8 mouse cellular contexts compared by ENCODE assay signal in genomic region chr11:86592993-86593392, GRCm38 (mm10). TPM values are rescaled to one million over a fixed set of nuclear protein-coding genes. Genes with fewer than 3 reads are reported as not detected.
DNase-seq lines count a peak whose midpoint lies in the region; ATAC-seq and TF ChIP-seq lines count a peak whose summit lies in the region.

No protein-coding gene starts in this region.

- intact Hi-C loops in gastrocnemius, adult 2 months (cut with DNase I) = no loop called here

- WGBS in neural tube, embryonic 15.5 days = 21% methylated on average over 3 of the region's 3 CpGs
- WGBS in intestine, embryonic 14.5 days = 30% methylated on average over 3 of the region's 3 CpGs
- WGBS in stomach, embryonic 15.5 days = 17% methylated on average over 3 of the region's 3 CpGs

- no peak overlapping the region for H3K4me2 ChIP-seq in neural tube, embryonic 15.5 days
- H3K4me2 ChIP-seq in intestine, embryonic 14.5 days (ENCODE audit: low read length) = no peak overlapping the region
- H3K4me2 ChIP-seq in stomach, embryonic 15.5 days = no peak overlapping the region

- H3K9me3 ChIP-seq in neural tube, embryonic 15.5 days (replicated peaks) = no peaks in the 10 kb centered on the region
- H3K9me3 ChIP-seq in intestine, embryonic 14.5 days (ENCODE audit: control insufficient read depth, low read length) = no peaks in the 10 kb centered on the region
- H3K9me3 ChIP-seq in stomach, embryonic 15.5 days = no peaks in the 10 kb centered on the region

- TF ChIP-seq CTCF in gastrocnemius, adult 2 months (IDR thresholded peaks at IDR 0.05) = no peak

- peak overlapping the region; percentile 29 for H3K27ac ChIP-seq in gastrocnemius, adult 2 months
- H3K27ac ChIP-seq in neural tube, embryonic 15.5 days (replicated peaks) = peak overlapping the region; percentile 25; the same call in 1 of the 2 replicates
- H3K27ac ChIP-seq in intestine, embryonic 14.5 days (ENCODE audit: low read depth) = no peak overlapping the region
- H3K27ac ChIP-seq in stomach, embryonic 15.5 days = peak overlapping the region; percentile 45; the same call in 1 of the 2 replicates

- no peak overlapping the region for H3K9ac ChIP-seq in neural tube, embryonic 15.5 days (replicated peaks)
- H3K9ac ChIP-seq in intestine, embryonic 14.5 days (ENCODE audit: low read length) = no peak overlapping the region
- H3K9ac ChIP-seq in stomach, embryonic 15.5 days = no peak overlapping the region

- H3K4me3 ChIP-seq in gastrocnemius, adult 2 months = no peak overlapping the region
- H3K4me3 ChIP-seq in neural tube, embryonic 15.5 days (replicated peaks) = no peak overlapping the region
- no peak overlapping the region for H3K4me3 ChIP-seq in intestine, embryonic 14.5 days (ENCODE audit: low read depth, low read length)
- no peak overlapping the region for H3K4me3 ChIP-seq in stomach, embryonic 15.5 days (replicated peaks)

- ATAC-seq in neural tube, embryonic 15.5 days (ENCODE audit: low FRiP score) = no peak
- ATAC-seq in intestine, embryonic 14.5 days (replicated peaks; ENCODE audit: low FRiP score, low TSS enrichment, low read depth) = 0 out of 2 replicates have a peak, but pooled peaks have one; percentile 32
- no peak for ATAC-seq in stomach, embryonic 15.5 days (ENCODE audit: insufficient read depth, low FRiP score, low read depth)
- no peak for ATAC-seq in erythroid progenitor cell, adult 5-6 weeks (replicated peaks; ENCODE audit: low FRiP score, poor library complexity, severe bottlenecking)

- peaks cover 4% of the 10 kb centered on the region; the same call in 1 of the 2 replicates for H3K4me1 ChIP-seq in neural tube, embryonic 15.5 days
- H3K4me1 ChIP-seq in intestine, embryonic 14.5 days (replicated peaks; ENCODE audit: control insufficient read depth, insufficient read depth, low read length) = peaks cover 8% of the 10 kb centered on the region; the same call in 1 of the 2 replicates
- H3K4me1 ChIP-seq in stomach, embryonic 15.5 days = peaks cover 8% of the 10 kb centered on the region; the same call in 1 of the 2 replicates

- no peaks in the 10 kb centered on the region for H3K27me3 ChIP-seq in neural tube, embryonic 15.5 days (replicated peaks)
- no peaks in the 10 kb centered on the region for H3K27me3 ChIP-seq in intestine, embryonic 14.5 days (replicated peaks; ENCODE audit: control insufficient read depth, insufficient read depth, low read length)
- H3K27me3 ChIP-seq in stomach, embryonic 15.5 days (replicated peaks) = no peaks in the 10 kb centered on the region

- no peak for DNase-seq in gastrocnemius, adult 2 months
- no peak for DNase-seq in gastrocnemius, adult 18-20 months (ENCODE audit: low spot score)
- no peak for DNase-seq in neural tube, embryonic 10.5 days (ENCODE audit: extremely low spot score, low spot score)
- no peak for DNase-seq in intestine, embryonic 14.5 days (ENCODE audit: low spot score)
- no peak for DNase-seq in thymus, adult 18-20 months

- H3K36me3 ChIP-seq in neural tube, embryonic 15.5 days = no peaks in the 10 kb centered on the region
- H3K36me3 ChIP-seq in intestine, embryonic 14.5 days (ENCODE audit: control insufficient read depth, insufficient read depth, low read length) = no peaks in the 10 kb centered on the region
- no peaks in the 10 kb centered on the region for H3K36me3 ChIP-seq in stomach, embryonic 15.5 days

RNA-seq across cellular contexts. Expression of gene Tubd1, which starts 48.2 kb away (rescaled TPM):
- 1 to 10 TPM; 6.9 to 8.5 TPM for total RNA-seq in gastrocnemius, adult 2 months (2021)
- 1 to 10 TPM; 6.8 to 7.0 TPM for total RNA-seq in gastrocnemius, adult 18-20 months (2021)
- 6.6 and 7.7 TPM in 2 replicates for polyA plus RNA-seq in neural tube, embryonic 15.5 days (2015; fragmentation: Nextera tagmentation; extraction: Ambion mirVana)
- polyA plus RNA-seq in intestine, embryonic 14.5 days (2014; fragmentation: Nextera tagmentation; extraction: Ambion mirVana) = 9.9 and 10.6 TPM in 2 replicates
- 11.9 and 12.9 TPM in 2 replicates for polyA plus RNA-seq in stomach, embryonic 15.5 days (2015; fragmentation: Nextera tagmentation; extraction: Ambion mirVana)
- 18.0 and 20.1 TPM in 2 replicates for total RNA-seq in erythroid progenitor cell, adult 5-6 weeks (2015; ENCODE audit: low replicate concordance)
- total RNA-seq in erythroid progenitor cell, adult 5-6 weeks (2017; ENCODE audit: low replicate concordance) = 16.4 and 31.6 TPM in 2 replicates

RNA-seq across cellular contexts. Expression of gene Rps6kb1, which starts 48.4 kb away (rescaled TPM):
- 10 to 100 TPM; 21.1 to 22.3 TPM for total RNA-seq in gastrocnemius, adult 2 months (2021)
- 10 to 100 TPM; 19.6 to 20.1 TPM for total RNA-seq in gastrocnemius, adult 18-20 months (2021)
- polyA plus RNA-seq in neural tube, embryonic 15.5 days (2015; fragmentation: Nextera tagmentation; extraction: Ambion mirVana) = 55.9 and 58.2 TPM in 2 replicates
- polyA plus RNA-seq in intestine, embryonic 14.5 days (2014; fragmentation: Nextera tagmentation; extraction: Ambion mirVana) = 50.7 and 58.0 TPM in 2 replicates
- polyA plus RNA-seq in stomach, embryonic 15.5 days (2015; fragmentation: Nextera tagmentation; extraction: Ambion mirVana) = 53.7 and 62.2 TPM in 2 replicates
- total RNA-seq in erythroid progenitor cell, adult 5-6 weeks (2015; ENCODE audit: low replicate concordance) = 34.4 and 42.5 TPM in 2 replicates
- 43.0 and 73.8 TPM in 2 replicates for total RNA-seq in erythroid progenitor cell, adult 5-6 weeks (2017; ENCODE audit: low replicate concordance)
